Mouse (Mus musculus) mouse embryonic stem cell (cell line): ENCODE measurements around the gene Plppr5.

Experiments
- in situ Hi-C, 2 experiments: fragments of 300-500 bp; cut with MboI; formaldehyde crosslinking; loops; 1 replicate in 1 of 2; 3 replicates in 1 of 2; pipeline ENCODE4 v1.14.3; 2019 to 2020; ENCODE audit warnings: low sequenced_read_pairs in 2 of 2, low pct_unique_long_range_greater_than_20kb in 1 of 2, mixed read lengths in 1 of 2; ENCODE audit not compliant: unreplicated experiment in 1 of 2

Plppr5 gene

GRCm38 (mm10) chr3:117686036-117686435, 111.4 kb downstream of the Plppr5 start:
- in situ Hi-C loops = no loop called here

- in situ Hi-C loops = no loop called here
These were observed 112.0 kb downstream of the Plppr5 start for GRCm38 (mm10) chr3:117686648-117687047.

- in situ Hi-C loops = no loop called here
These were observed 120.1 kb downstream of the Plppr5 start for GRCm38 (mm10) chr3:117694736-117695135.

GRCm38 (mm10) chr3:117696350-117696749, 121.7 kb downstream of the Plppr5 start:
- in situ Hi-C loops = no loop called here

GRCm38 (mm10) chr3:117708788-117709187, 134.2 kb downstream of the Plppr5 start:
- in situ Hi-C loops = no loop called here

- in situ Hi-C loops = no loop called here
These were observed 142.1 kb downstream of the Plppr5 start for GRCm38 (mm10) chr3:117716534-117717280.

GRCm38 (mm10) chr3:117723390-117723789, 148.8 kb downstream of the Plppr5 start:
- in situ Hi-C loops = no loop called here

- in situ Hi-C loops = no loop called here
These were observed 149.9 kb downstream of the Plppr5 start for GRCm38 (mm10) chr3:117724521-117724920.

GRCm38 (mm10) chr3:117725501-117725900, 150.9 kb downstream of the Plppr5 start:
- in situ Hi-C loops = no loop called here

GRCm38 (mm10) chr3:117728136-117728535, 153.5 kb downstream of the Plppr5 start:
- in situ Hi-C loops = no loop called here

- in situ Hi-C loops = no loop called here
These were observed 154.8 kb downstream of the Plppr5 start for GRCm38 (mm10) chr3:117729121-117730072.

- in situ Hi-C loops = no loop called here
These were observed 156.9 kb downstream of the Plppr5 start for GRCm38 (mm10) chr3:117731545-117731944.

- in situ Hi-C loops = no loop called here
These were observed 158.0 kb downstream of the Plppr5 start for GRCm38 (mm10) chr3:117732661-117733060.
